Mouse (Mus musculus): ENCODE measurements around the gene Pigu. TPM values are rescaled to one million over a fixed set of nuclear protein-coding genes. Genes with fewer than 3 reads are reported as not detected.

Pigu gene
- polyA plus RNA-seq, 1 experiment from 2014 or later = 54.6 TPM

GRCm38 (mm10) chr2:155354402-155354801 is 2.8 kb downstream of the Pigu start:
- WGBS = 83% methylated on average over 3 of the region's 3 CpGs

GRCm38 (mm10) chr2:155346670-155347069 is 10.6 kb downstream of the Pigu start:
- ATAC-seq (ENCODE audit: insufficient read depth, low FRiP score, low read depth) = no peak
- WGBS = 60% methylated on average over 1 of the region's 1 CpGs

More at GRCm38 (mm10) chr2:155354402-155354801, 2.8 kb downstream of the Pigu start:
- Histone ChIP-seq H3K9me3 (no peaks in the 10 kb centered on the region), H3K27ac (no peak overlapping the region), H3K9ac (no peak overlapping the region), H3K36me3 (no peaks in the 10 kb centered on the region), H3K4me2 (no peak overlapping the region), H3K4me3 (replicated peaks) (no peak overlapping the region), H3K27me3 (replicated peaks) (no peaks in the 10 kb centered on the region), H3K4me1 (no peaks in the 10 kb centered on the region)
- no peak for ATAC-seq (ENCODE audit: insufficient read depth, low FRiP score, low read depth)

GRCm38 (mm10) chr2:155340166-155340565 is 17.1 kb downstream of the Pigu start:
- H3K9me3 ChIP-seq = no peaks in the 10 kb centered on the region

More at GRCm38 (mm10) chr2:155346670-155347069, 10.6 kb downstream of the Pigu start:
- Histone ChIP-seq H3K27ac (no peak overlapping the region), H3K4me2 (no peak overlapping the region), H3K4me3 (replicated peaks) (no peak overlapping the region), H3K9me3 (no peaks in the 10 kb centered on the region), H3K4me1 (no peaks in the 10 kb centered on the region), H3K9ac (no peak overlapping the region), H3K27me3 (replicated peaks) (no peaks in the 10 kb centered on the region), H3K36me3 (0 out of 2 replicates have a peak, but pooled peaks cover 3% of the 10 kb centered on the region)

GRCm38 (mm10) chr2:155336254-155336653 is 21.0 kb downstream of the Pigu start:
- Histone ChIP-seq H3K27ac (no peak overlapping the region), H3K9ac (no peak overlapping the region), H3K4me3 (replicated peaks) (no peak overlapping the region), H3K27me3 (replicated peaks) (no peaks in the 10 kb centered on the region), H3K4me1 (no peaks in the 10 kb centered on the region), H3K36me3 (peaks cover 5% of the 10 kb centered on the region), H3K9me3 (no peaks in the 10 kb centered on the region), H3K4me2 (no peak overlapping the region)
- ATAC-seq (ENCODE audit: insufficient read depth, low FRiP score, low read depth) = no peak
- 96% methylated on average over 3 of the region's 3 CpGs for WGBS

More at GRCm38 (mm10) chr2:155340166-155340565, 17.1 kb downstream of the Pigu start:
- peak; percentile 31; the same call in 1 of the 2 replicates for ATAC-seq (ENCODE audit: insufficient read depth, low FRiP score, low read depth)
- Histone ChIP-seq H3K9ac (no peak overlapping the region), H3K4me2 (no peak overlapping the region), H3K4me1 (no peaks in the 10 kb centered on the region), H3K36me3 (0 out of 2 replicates have a peak, but pooled peaks cover 3% of the 10 kb centered on the region), H3K27me3 (replicated peaks) (no peaks in the 10 kb centered on the region), H3K4me3 (replicated peaks) (no peak overlapping the region), H3K27ac (0 out of 2 replicates have a peak overlapping the region, but pooled peaks have one; percentile 3)

GRCm38 (mm10) chr2:155335231-155335630 is 22.0 kb downstream of the Pigu start:
- H3K9ac ChIP-seq = no peak overlapping the region
- no peak overlapping the region for H3K27ac ChIP-seq
- H3K4me1 ChIP-seq = no peaks in the 10 kb centered on the region
- H3K27me3 ChIP-seq (replicated peaks) = no peaks in the 10 kb centered on the region
- no peak overlapping the region for H3K4me2 ChIP-seq
- H3K36me3 ChIP-seq = peaks cover 5% of the 10 kb centered on the region
- no peaks in the 10 kb centered on the region for H3K9me3 ChIP-seq
- ATAC-seq (ENCODE audit: insufficient read depth, low FRiP score, low read depth) = no peak
- H3K4me3 ChIP-seq (replicated peaks) = no peak overlapping the region
- WGBS = 77% methylated on average over 1 of the region's 1 CpGs

GRCm38 (mm10) chr2:155333421-155333820 is 23.8 kb downstream of the Pigu start:
- no peak overlapping the region for H3K4me2 ChIP-seq
- ATAC-seq (ENCODE audit: insufficient read depth, low FRiP score, low read depth) = no peak
- WGBS = 76% methylated on average over 1 of the region's 1 CpGs
- H3K9me3 ChIP-seq = no peaks in the 10 kb centered on the region
- no peak overlapping the region for H3K4me3 ChIP-seq (replicated peaks)
- peaks cover 5% of the 10 kb centered on the region for H3K36me3 ChIP-seq
- no peak overlapping the region for H3K27ac ChIP-seq
- H3K27me3 ChIP-seq (replicated peaks) = no peaks in the 10 kb centered on the region
- H3K4me1 ChIP-seq = no peaks in the 10 kb centered on the region
- H3K9ac ChIP-seq = no peak overlapping the region

- peaks cover 12% of the 10 kb centered on the region for H3K36me3 ChIP-seq
- WGBS = 57% methylated on average over 4 of the region's 4 CpGs
- H3K9me3 ChIP-seq = no peaks in the 10 kb centered on the region
- H3K9ac ChIP-seq = no peak overlapping the region
- no peak overlapping the region for H3K27ac ChIP-seq
- no peak overlapping the region for H3K4me3 ChIP-seq (replicated peaks)
- no peaks in the 10 kb centered on the region for H3K27me3 ChIP-seq (replicated peaks)
- H3K4me2 ChIP-seq = no peak overlapping the region
- no peak for ATAC-seq (ENCODE audit: insufficient read depth, low FRiP score, low read depth)
- H3K4me1 ChIP-seq = no peaks in the 10 kb centered on the region
These were observed 25.9 kb downstream of the Pigu start for GRCm38 (mm10) chr2:155331351-155331750.

- Histone ChIP-seq H3K27ac (no peak overlapping the region), H3K36me3 (peaks cover 15% of the 10 kb centered on the region), H3K4me3 (replicated peaks) (no peak overlapping the region), H3K4me2 (no peak overlapping the region), H3K4me1 (no peaks in the 10 kb centered on the region), H3K27me3 (replicated peaks) (no peaks in the 10 kb centered on the region), H3K9me3 (no peaks in the 10 kb centered on the region), H3K9ac (no peak overlapping the region)
- WGBS = 87% methylated on average over 4 of the region's 4 CpGs
- ATAC-seq (ENCODE audit: insufficient read depth, low FRiP score, low read depth) = no peak
These were observed 26.4 kb downstream of the Pigu start for GRCm38 (mm10) chr2:155330811-155331210.

GRCm38 (mm10) chr2:155329707-155330106 is 27.5 kb downstream of the Pigu start:
- Histone ChIP-seq H3K27me3 (replicated peaks) (no peaks in the 10 kb centered on the region), H3K9me3 (no peaks in the 10 kb centered on the region), H3K4me3 (replicated peaks) (no peak overlapping the region), H3K4me2 (no peak overlapping the region), H3K9ac (no peak overlapping the region), H3K27ac (no peak overlapping the region), H3K4me1 (no peaks in the 10 kb centered on the region), H3K36me3 (peaks cover 15% of the 10 kb centered on the region)
- WGBS = 92% methylated on average over 2 of the region's 2 CpGs
- ATAC-seq (ENCODE audit: insufficient read depth, low FRiP score, low read depth) = no peak

- H3K9me3 ChIP-seq = no peaks in the 10 kb centered on the region
- peaks cover 15% of the 10 kb centered on the region for H3K36me3 ChIP-seq
- H3K27ac ChIP-seq = no peak overlapping the region
- H3K4me2 ChIP-seq = no peak overlapping the region
- no peak for ATAC-seq (ENCODE audit: insufficient read depth, low FRiP score, low read depth)
- no peak overlapping the region for H3K4me3 ChIP-seq (replicated peaks)
- no peak overlapping the region for H3K9ac ChIP-seq
- no peaks in the 10 kb centered on the region for H3K4me1 ChIP-seq
- H3K27me3 ChIP-seq (replicated peaks) = no peaks in the 10 kb centered on the region
These were observed 28.3 kb downstream of the Pigu start for GRCm38 (mm10) chr2:155328906-155329305.

- peaks cover 11% of the 10 kb centered on the region for H3K36me3 ChIP-seq
- no peak overlapping the region for H3K4me3 ChIP-seq (replicated peaks)
- H3K27ac ChIP-seq = no peak overlapping the region
- no peak overlapping the region for H3K9ac ChIP-seq
- WGBS = 87% methylated on average over 5 of the region's 5 CpGs
- no peaks in the 10 kb centered on the region for H3K27me3 ChIP-seq (replicated peaks)
- no peaks in the 10 kb centered on the region for H3K9me3 ChIP-seq
- no peak overlapping the region for H3K4me2 ChIP-seq
- no peaks in the 10 kb centered on the region for H3K4me1 ChIP-seq
- no peak for ATAC-seq (ENCODE audit: insufficient read depth, low FRiP score, low read depth)
These were observed 29.3 kb downstream of the Pigu start for GRCm38 (mm10) chr2:155327906-155328305.

- 87% methylated on average over 4 of the region's 4 CpGs for WGBS
- Histone ChIP-seq H3K27me3 (replicated peaks) (no peaks in the 10 kb centered on the region), H3K27ac (no peak overlapping the region), H3K4me2 (no peak overlapping the region), H3K9me3 (no peaks in the 10 kb centered on the region), H3K36me3 (peaks cover 10% of the 10 kb centered on the region), H3K9ac (no peak overlapping the region), H3K4me3 (replicated peaks) (no peak overlapping the region), H3K4me1 (no peaks in the 10 kb centered on the region)
- no peak for ATAC-seq (ENCODE audit: insufficient read depth, low FRiP score, low read depth)
These were observed 31.2 kb downstream of the Pigu start for GRCm38 (mm10) chr2:155326001-155326400.

- H3K9ac ChIP-seq = no peak overlapping the region
- no peak for ATAC-seq (ENCODE audit: insufficient read depth, low FRiP score, low read depth)
- H3K4me3 ChIP-seq (replicated peaks) = no peak overlapping the region
- no peak overlapping the region for H3K4me2 ChIP-seq
- WGBS = 78% methylated on average over 5 of the region's 5 CpGs
- no peak overlapping the region for H3K27ac ChIP-seq
- H3K9me3 ChIP-seq = no peaks in the 10 kb centered on the region
- H3K4me1 ChIP-seq = no peaks in the 10 kb centered on the region
- no peaks in the 10 kb centered on the region for H3K27me3 ChIP-seq (replicated peaks)
- peaks cover 2% of the 10 kb centered on the region; the same call in 1 of the 2 replicates for H3K36me3 ChIP-seq
These were observed 36.6 kb downstream of the Pigu start for GRCm38 (mm10) chr2:155320596-155320995.
